Mouse (Mus musculus) stomach, postnatal 0 days (tissue): ENCODE data around the gene Gpr108.

Experiments used
- CTCF ChIP-seq: IDR thresholded peaks from 2 replicates; pipeline ENCODE4 v1.5.1; 2016; ENCODE audit warnings: antibody characterized with exemption, low read depth, mild to moderate bottlenecking, moderate library complexity
- EP300 ChIP-seq: optimal IDR thresholded peaks from 2 replicates; pipeline ENCODE3; 2016; ENCODE audit warnings: antibody characterized with exemption

GRCm38 (mm10) chr17:57194771-57195170 lies 53.5 kb downstream of the Gpr108 start:
- no peak for TF ChIP-seq EP300
- TF ChIP-seq CTCF, result no peak
